Mouse (Mus musculus) embryonic facial prominence, embryonic 11.5 days (tissue): ENCODE measurements at regions not wholly inside any gene's neighbourhood (a gene's known extent, or its start where the extent isn't known, plus 50 kb on each side); places are given as distances from the start of the nearest gene placed in this dataset.

Experiments
- ATAC-seq: fragments of 200-750 bp; cut with Nextera tagmentation; replicated peaks from 2 replicates; pipeline ENCODE4 v1.8.0; 2017; ENCODE audit warnings: low read depth; ENCODE audit not compliant: insufficient number of reproducible peaks, low FRiP score, low TSS enrichment
- DNase-seq: peaks from one replicate; pipeline ENCODE4 v3.0.0-alpha.2; 2015; ENCODE audit warnings: low spot score
- H3K27ac ChIP-seq: fragments of 300-500 bp; sonication (generic); replicated peaks from 2 replicates; pipeline ENCODE4 v1.5.1; 2014; ENCODE audit warnings: mild to moderate bottlenecking, low read depth, low read length, control low read depth
- H3K27me3 ChIP-seq: fragments of 300-500 bp; sonication (generic); 2 replicates; pipeline ENCODE4 v1.6.1; 2014; ENCODE audit warnings: mild to moderate bottlenecking, low read length, moderate library complexity, mixed read lengths; ENCODE audit not compliant: control insufficient read depth, insufficient read depth
- H3K36me3 ChIP-seq: fragments of 300-500 bp; sonication (generic); replicated peaks from 2 replicates; pipeline ENCODE4 v1.6.1; 2014; ENCODE audit warnings: low read depth, mild to moderate bottlenecking, low read length, moderate library complexity, mixed read lengths; ENCODE audit not compliant: control insufficient read depth, insufficient read depth
- H3K4me1 ChIP-seq: fragments of 300-500 bp; sonication (generic); 2 replicates; pipeline ENCODE4 v1.6.1; 2014; ENCODE audit warnings: low read length, mixed read lengths; ENCODE audit not compliant: control insufficient read depth, insufficient read depth
- H3K4me2 ChIP-seq: fragments of 300-500 bp; sonication (generic); 2 replicates; pipeline ENCODE4 v1.6.1; 2014; ENCODE audit warnings: low read depth, mild to moderate bottlenecking, control low read depth, low read length, moderate library complexity
- H3K4me3 ChIP-seq: fragments of 300-500 bp; sonication (generic); 2 replicates; pipeline ENCODE4 v1.5.1; 2014; ENCODE audit warnings: low read depth, low read length, control low read depth
- H3K9ac ChIP-seq: fragments of 300-500 bp; sonication (generic); replicated peaks from 2 replicates; pipeline ENCODE4 v1.6.1; 2014; ENCODE audit warnings: mild to moderate bottlenecking, control low read depth, low read length
- H3K9me3 ChIP-seq: fragments of 300-500 bp; sonication (generic); replicated peaks from 2 replicates; pipeline ENCODE4 v1.6.1; 2016; ENCODE audit warnings: mild to moderate bottlenecking, low read length, inconsistent platforms, mixed read lengths; ENCODE audit not compliant: control insufficient read depth
- WGBS: fragments of 180-500 bp; shearing (Covaris S2); extraction: QIAGEN DNeasy Blood & Tissue Kit; methylation state at CpG from one replicate; pipeline ENCODE4 v1.1.7; 2014; 5-methylcytosine and 5-hydroxymethylcytosine counted together

DNA sequence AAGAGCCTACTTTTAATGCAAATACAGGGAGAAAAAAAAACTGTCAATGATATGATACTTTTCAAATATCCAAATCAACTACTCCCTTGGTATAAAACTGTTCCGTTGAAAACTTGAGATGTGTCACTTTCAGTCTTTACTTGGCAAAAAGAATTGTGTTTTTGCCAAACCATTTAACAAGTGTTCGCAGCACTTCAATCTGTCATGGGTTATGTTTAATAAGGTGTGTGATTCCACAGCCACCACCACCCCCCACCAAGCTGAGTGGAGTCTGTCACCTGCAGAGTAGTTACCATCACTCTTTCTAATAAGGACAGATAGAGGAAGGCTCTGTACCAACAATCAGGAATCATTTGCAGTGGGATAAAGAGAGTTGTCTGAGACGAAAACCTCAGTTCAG, 252.5 kb upstream of the Apob start:
- Histone ChIP-seq H3K27ac (no peak overlapping the region), H3K36me3 (no peaks in the 10 kb centered on the region), H3K9me3 (no peaks in the 10 kb centered on the region), H3K4me3 (no peak overlapping the region), H3K27me3 (no peaks in the 10 kb centered on the region), H3K9ac (no peak overlapping the region), H3K4me2 (no peak overlapping the region), H3K4me1 (no peaks in the 10 kb centered on the region)
- ATAC-seq (no peak), DNase-seq (no peak)
- 81% methylated on average over 3 of the region's 3 CpGs for whole genome bisulfite sequencing

DNA sequence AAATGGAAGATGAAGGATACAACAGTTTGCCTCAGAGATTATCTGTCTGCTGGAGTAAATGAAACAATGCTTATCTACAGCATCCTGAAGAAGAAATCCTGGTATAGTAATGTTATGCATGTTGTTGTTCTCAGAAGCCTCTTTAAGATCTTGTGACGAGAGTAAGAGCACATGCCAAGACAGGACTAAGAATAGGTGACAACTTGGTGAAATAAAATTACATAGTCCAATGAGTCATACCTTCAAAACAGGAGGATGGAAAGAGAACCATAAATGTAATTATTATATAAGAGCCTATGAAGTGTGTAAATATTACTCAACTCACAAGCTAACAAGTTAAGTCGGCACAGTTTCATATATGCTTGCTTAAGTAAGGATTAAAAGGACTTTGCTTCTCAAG, 239.4 kb upstream of the Apob start:
- ATAC-seq, result no peak
- DNase-seq, result no peak
- no peak overlapping the region for H3K4me2 ChIP-seq
- H3K27ac ChIP-seq, result no peak overlapping the region
- H3K4me1 ChIP-seq, result no peaks in the 10 kb centered on the region
- H3K36me3 ChIP-seq, result no peaks in the 10 kb centered on the region
- 88% methylated on average over 2 of the region's 2 CpGs for WGBS
- no peaks in the 10 kb centered on the region for H3K9me3 ChIP-seq
- H3K9ac ChIP-seq, result no peak overlapping the region
- no peak overlapping the region for H3K4me3 ChIP-seq
- no peaks in the 10 kb centered on the region for H3K27me3 ChIP-seq

DNA sequence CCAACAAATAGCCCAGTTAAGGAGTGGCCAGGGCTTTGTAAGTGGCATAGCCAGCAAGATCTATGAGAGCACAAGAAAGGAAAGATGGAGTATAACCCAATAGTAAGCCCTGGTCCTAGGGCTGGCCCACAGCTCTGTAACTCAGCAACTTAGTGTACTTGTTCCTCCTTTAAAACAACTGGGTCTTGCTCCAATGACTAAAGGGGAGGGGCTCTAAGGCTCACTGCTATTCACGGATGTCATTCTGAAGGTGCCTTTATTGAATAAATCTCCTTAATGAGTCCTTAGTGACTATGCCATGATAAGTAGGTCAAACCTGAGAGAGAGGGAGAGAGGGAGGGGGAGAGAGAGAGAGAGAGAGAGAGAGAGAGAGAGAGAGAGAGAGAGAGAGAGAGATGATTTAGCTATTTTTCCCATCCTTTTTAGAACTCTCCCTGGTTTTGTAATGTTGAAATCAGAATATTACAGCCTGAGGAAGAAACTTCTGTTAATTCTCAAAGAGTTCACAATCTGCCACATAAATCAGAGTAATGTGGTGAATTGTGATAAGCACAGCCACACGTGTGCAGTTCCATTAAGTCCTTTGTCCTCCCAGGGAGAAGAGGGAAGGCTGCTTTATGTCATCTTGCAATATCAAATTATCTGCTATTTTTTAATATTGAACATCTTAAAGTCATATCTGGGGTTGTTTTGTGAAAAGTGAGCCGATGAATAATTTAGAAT, 238.7 kb upstream of the Apob start:
- Histone ChIP-seq H3K27ac (no peak overlapping the region), H3K4me2 (no peak overlapping the region), H3K9ac (no peak overlapping the region), H3K36me3 (no peaks in the 10 kb centered on the region), H3K27me3 (no peaks in the 10 kb centered on the region), H3K4me1 (no peaks in the 10 kb centered on the region), H3K4me3 (no peak overlapping the region), H3K9me3 (no peaks in the 10 kb centered on the region)
- ATAC-seq (no peak), DNase-seq (no peak)
- WGBS, result 73% methylated on average over 3 of the region's 3 CpGs

DNA sequence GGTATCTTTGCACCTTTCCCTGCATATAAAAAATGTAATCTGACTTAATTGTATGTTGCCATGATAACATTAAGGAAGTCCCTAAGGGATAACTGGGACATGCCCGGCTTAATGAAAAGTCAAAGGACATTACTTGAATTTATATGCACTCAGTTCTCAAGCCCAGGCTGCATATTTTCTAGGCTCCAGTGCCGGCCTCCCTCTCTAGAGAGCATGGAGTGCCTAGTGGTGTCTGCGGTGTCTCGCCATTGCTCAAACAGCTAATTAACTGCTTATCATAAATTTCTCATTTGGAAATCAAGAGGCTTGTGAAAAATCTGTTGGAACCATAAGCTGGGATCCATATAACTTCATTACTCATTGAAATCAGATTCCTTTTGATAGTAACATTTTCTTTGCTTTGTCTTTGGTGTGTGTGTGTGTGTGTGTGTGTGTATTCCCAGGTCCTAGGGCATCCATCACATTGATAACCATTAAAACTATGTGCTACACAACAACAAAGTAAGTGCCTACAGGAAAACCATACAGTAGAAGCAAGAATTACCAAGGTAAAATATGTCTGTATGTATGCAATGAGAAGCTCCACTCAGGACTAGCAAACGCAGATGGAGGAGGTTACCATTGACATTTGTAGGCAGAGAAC, 238.0 kb upstream of the Apob start:
- Histone ChIP-seq H3K4me3 (no peak overlapping the region), H3K4me1 (no peaks in the 10 kb centered on the region), H3K9ac (no peak overlapping the region), H3K36me3 (no peaks in the 10 kb centered on the region), H3K27ac (no peak overlapping the region), H3K27me3 (no peaks in the 10 kb centered on the region), H3K4me2 (no peak overlapping the region), H3K9me3 (no peaks in the 10 kb centered on the region)
- DNase-seq (no peak), ATAC-seq (no peak)
- 90% methylated on average over 5 of the region's 5 CpGs for WGBS

DNA sequence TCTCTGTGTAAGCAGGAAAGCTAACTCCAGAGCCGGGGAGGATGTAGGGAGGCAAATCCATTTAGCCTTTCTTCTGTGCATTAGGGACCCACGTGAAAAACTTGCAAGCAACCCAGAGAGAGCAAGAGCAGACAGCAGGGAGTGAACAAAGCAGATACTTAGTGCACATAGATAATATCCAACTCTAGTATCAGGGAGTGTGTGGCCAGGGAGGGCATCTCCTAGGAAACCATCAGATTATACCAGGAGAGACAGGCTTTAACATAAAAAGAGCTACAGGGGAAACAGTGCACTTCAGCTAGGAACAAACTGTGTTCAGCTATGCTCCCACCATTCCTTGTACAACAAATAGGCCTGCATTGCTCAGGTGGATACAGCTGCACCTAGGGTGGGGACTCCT, 230.7 kb upstream of the Apob start:
- Histone ChIP-seq H3K4me3 (no peak overlapping the region), H3K4me1 (no peaks in the 10 kb centered on the region), H3K4me2 (no peak overlapping the region), H3K9me3 (no peaks in the 10 kb centered on the region), H3K27ac (no peak overlapping the region), H3K27me3 (no peaks in the 10 kb centered on the region), H3K9ac (no peak overlapping the region), H3K36me3 (no peaks in the 10 kb centered on the region)
- DNase-seq (no peak), ATAC-seq (no peak)
- 62% methylated on average over 2 of the region's 2 CpGs for WGBS

DNA sequence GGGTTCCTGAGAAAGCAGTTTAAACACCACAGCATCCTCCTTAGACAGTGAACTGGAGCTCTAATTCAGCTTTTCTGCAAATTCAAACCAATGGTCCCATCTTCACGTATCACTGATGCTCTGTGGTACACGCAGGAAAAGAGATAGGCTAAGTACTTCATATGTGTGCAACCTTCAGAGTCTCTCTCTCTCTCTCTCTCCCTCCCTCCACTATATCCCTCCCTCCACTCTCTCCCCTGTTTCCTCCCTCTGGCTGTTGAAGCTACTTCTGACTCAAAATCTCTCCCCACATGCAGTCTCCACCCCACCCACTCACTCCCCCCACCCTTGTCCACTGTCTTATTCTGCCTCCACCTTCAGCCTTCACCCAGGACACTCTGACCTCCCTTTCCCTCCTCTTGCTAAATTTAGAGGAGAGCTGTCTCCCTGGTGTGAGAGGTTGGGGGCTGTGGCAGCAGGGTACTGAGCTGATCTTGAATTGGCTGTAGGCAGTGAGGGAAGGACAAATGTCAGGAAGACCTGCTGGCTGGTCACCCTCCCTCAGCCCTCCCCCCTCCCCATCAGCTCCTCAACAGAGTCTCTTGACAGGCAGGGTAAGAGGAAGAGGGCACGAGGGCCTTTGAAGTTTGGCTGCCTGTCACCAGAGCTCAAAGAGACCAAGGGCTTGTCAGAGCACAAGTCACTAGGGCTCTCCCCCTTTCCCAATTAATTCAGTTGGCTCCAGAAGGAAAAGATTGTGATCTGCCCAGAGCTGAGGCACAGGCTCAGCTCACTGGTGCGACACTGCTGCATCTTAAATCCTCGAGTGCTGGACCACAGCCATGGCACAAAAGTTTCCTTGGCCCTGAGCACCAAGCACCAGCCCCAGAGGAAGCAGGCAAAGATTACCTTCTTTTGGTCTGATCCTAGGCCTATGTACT, 227.9 kb upstream of the Apob start:
- H3K4me1 ChIP-seq, result no peaks in the 10 kb centered on the region
- H3K4me3 ChIP-seq, result no peak overlapping the region
- ATAC-seq, result no peak; the same call in 1 of the 2 replicates
- no peak overlapping the region for H3K27ac ChIP-seq
- 30% methylated on average over 5 of the region's 5 CpGs for WGBS
- H3K9ac ChIP-seq, result no peak overlapping the region
- H3K36me3 ChIP-seq, result no peaks in the 10 kb centered on the region
- no peak overlapping the region for H3K4me2 ChIP-seq
- no peaks in the 10 kb centered on the region for H3K27me3 ChIP-seq
- no peaks in the 10 kb centered on the region for H3K9me3 ChIP-seq
- DNase-seq, result no peak

DNA sequence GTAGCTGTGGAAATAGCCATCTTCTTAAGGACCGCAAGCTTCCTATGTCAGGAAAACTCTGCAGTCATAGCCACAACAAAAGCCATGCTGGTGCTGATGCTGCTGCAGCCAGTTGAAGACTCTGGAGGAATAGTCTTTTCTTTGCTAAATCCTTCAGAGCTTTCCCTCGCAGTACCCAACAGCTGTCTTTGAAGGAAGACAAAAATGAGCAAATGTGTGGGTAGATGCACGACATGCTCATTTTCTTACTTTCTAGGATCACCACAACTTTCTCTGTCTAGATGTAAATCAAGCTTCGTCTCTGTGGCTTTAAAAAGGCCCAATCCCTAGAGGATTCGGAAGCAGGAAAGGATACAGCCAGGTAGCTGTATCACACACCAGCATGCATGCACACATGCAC, 222.6 kb upstream of the Apob start:
- Histone ChIP-seq H3K4me3 (no peak overlapping the region), H3K27ac (no peak overlapping the region), H3K36me3 (no peaks in the 10 kb centered on the region), H3K9ac (no peak overlapping the region), H3K4me2 (no peak overlapping the region), H3K9me3 (no peaks in the 10 kb centered on the region), H3K4me1 (no peaks in the 10 kb centered on the region), H3K27me3 (no peaks in the 10 kb centered on the region)
- ATAC-seq (no peak), DNase-seq (no peak)
- 82% methylated on average over 5 of the region's 5 CpGs for WGBS
